Mouse (Mus musculus) hindbrain, embryonic 16.5 days (tissue): ENCODE results near the gene Lelp1. TPM values are rescaled to one million over a fixed set of nuclear protein-coding genes. Genes with fewer than 3 reads are reported as not detected.

ENCODE experiments used
- ATAC-seq: fragments of 200-750 bp; cut with Nextera tagmentation; 2 replicates; pipeline ENCODE4 v1.8.0; 2017; ENCODE audit warnings: moderate TSS enrichment, moderate library complexity
- H3K27ac ChIP-seq: fragments of 300-500 bp; sonication (generic); 2 replicates; pipeline ENCODE4 v1.5.1; 2014; ENCODE audit warnings: low read depth, mild to moderate bottlenecking, control low read depth, low read length, moderate library complexity
- H3K27me3 ChIP-seq: fragments of 300-500 bp; sonication (generic); replicated peaks from 2 replicates; pipeline ENCODE4 v1.6.1; 2014; ENCODE audit warnings: low read length; ENCODE audit not compliant: control insufficient read depth, insufficient read depth
- H3K36me3 ChIP-seq: fragments of 300-500 bp; sonication (generic); 2 replicates; pipeline ENCODE4 v1.6.1; 2014; ENCODE audit warnings: mild to moderate bottlenecking, low read length, moderate library complexity, mixed read lengths; ENCODE audit not compliant: control insufficient read depth, insufficient read depth
- H3K4me1 ChIP-seq: fragments of 300-500 bp; sonication (generic); 2 replicates; pipeline ENCODE4 v1.6.1; 2014; ENCODE audit warnings: low read depth, low read length; ENCODE audit not compliant: control insufficient read depth, insufficient read depth
- H3K4me2 ChIP-seq: fragments of 300-500 bp; sonication (generic); 2 replicates; pipeline ENCODE4 v1.6.1; 2014; ENCODE audit warnings: mild to moderate bottlenecking, low read length, control low read depth, moderate library complexity
- H3K4me3 ChIP-seq: fragments of 300-500 bp; sonication (generic); 2 replicates; pipeline ENCODE4 v1.5.1; 2014; ENCODE audit warnings: mild to moderate bottlenecking, low read length, control low read depth, moderate library complexity
- H3K9ac ChIP-seq: fragments of 300-500 bp; sonication (generic); 2 replicates; pipeline ENCODE4 v1.6.1; 2014; ENCODE audit warnings: low read depth, mild to moderate bottlenecking, control low read depth, low read length, moderate library complexity
- H3K9me3 ChIP-seq: fragments of 300-500 bp; sonication (generic); 2 replicates; pipeline ENCODE4 v1.6.1; 2014; ENCODE audit warnings: mild to moderate bottlenecking, low read length, moderate library complexity; ENCODE audit not compliant: control insufficient read depth
- WGBS: fragments of 180-500 bp; shearing (Covaris S2); extraction: QIAGEN DNeasy Blood & Tissue Kit; methylation state at CpG from one replicate; pipeline ENCODE4 v1.1.7; 2014; 5-methylcytosine and 5-hydroxymethylcytosine counted together
- polyA plus RNA-seq: library from polyadenylated mRNA; unstranded; fragments of >200 nt; fragmentation: Nextera tagmentation; extraction: Ambion mirVana; gene quantifications from 2 replicates; pipeline ENCODE4 v1.2.1, GENCODE M21; 2015

Lelp1 gene
- polyA plus RNA-seq, 1 experiment from 2014 or later = not detected

DNA sequence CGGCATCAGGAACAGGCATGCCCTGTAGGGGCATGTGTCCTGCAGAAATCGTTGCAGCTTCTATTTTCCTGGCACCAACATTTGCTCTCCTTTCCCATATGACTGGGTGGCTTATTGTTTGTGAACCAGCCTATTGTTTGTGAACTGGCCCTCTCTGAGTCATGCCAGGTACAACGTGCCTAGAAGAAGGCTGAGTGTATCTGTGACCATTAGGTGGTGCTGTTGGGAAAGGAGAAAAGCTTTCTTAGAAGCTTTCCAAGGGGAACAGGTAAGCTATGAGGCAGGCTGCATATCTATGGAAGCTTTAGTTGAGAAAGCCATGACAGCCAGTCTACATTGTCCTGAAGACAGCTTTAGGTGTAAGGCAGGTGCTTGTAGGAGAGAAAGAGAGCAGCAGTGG lies 24.6 kb downstream of the Lelp1 start:
- no peaks in the 10 kb centered on the region for H3K9me3 ChIP-seq
- no peaks in the 10 kb centered on the region for H3K27me3 ChIP-seq
- no peak overlapping the region for H3K4me3 ChIP-seq
- 34% methylated on average over 3 of the region's 3 CpGs for WGBS
- 0 out of 2 replicates have a peak, but pooled peaks have one; percentile 69 for ATAC-seq
- H3K4me1 ChIP-seq = no peaks in the 10 kb centered on the region
- no peaks in the 10 kb centered on the region for H3K36me3 ChIP-seq
- no peak overlapping the region for H3K4me2 ChIP-seq
- H3K27ac ChIP-seq = no peak overlapping the region
- H3K9ac ChIP-seq = no peak overlapping the region

DNA sequence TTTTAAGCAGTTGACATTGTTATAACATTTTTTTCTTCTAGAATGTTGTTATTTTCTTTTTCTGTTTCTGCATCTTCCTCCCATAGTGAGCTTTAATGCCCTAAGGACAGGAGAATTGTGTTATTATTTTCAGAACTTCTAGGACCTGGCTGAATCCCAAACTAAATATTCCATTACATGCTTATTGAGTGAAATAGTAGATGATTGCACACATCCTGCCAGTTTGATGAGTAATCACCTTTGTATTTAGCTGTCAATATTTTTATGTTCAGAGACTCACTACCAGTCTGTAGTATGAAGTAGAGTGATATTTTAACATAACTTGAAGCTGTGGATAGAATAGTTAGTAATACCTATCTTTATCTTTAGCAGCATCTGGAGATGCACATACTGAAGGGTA lies 31.0 kb downstream of the Lelp1 start:
- Histone ChIP-seq H3K4me3 (no peak overlapping the region), H3K4me1 (no peaks in the 10 kb centered on the region), H3K36me3 (no peaks in the 10 kb centered on the region), H3K9ac (no peak overlapping the region), H3K9me3 (no peaks in the 10 kb centered on the region), H3K27ac (no peak overlapping the region), H3K27me3 (no peaks in the 10 kb centered on the region), H3K4me2 (no peak overlapping the region)
- no peak for ATAC-seq

DNA sequence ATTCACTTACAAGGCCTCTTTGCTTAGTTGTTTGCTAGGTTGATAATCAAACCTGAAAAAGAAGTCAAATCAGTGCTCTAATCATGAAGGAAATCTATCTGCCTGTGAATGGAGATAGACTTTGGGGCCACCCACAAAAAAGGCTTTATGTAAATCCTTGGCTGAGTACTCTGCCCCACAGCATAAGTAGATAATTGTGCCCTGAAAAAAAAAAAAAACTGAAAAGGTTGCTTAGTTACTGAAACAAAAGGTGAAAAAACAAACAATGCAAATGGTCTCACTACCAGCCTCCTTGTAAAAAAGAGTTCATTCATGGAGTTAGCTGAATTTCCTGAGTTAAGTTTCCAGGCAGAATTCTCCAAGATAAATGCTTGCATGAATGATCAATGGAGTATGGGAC lies 31.8 kb downstream of the Lelp1 start:
- Histone ChIP-seq H3K9me3 (no peaks in the 10 kb centered on the region), H3K36me3 (no peaks in the 10 kb centered on the region), H3K27ac (no peak overlapping the region), H3K4me2 (no peak overlapping the region), H3K9ac (no peak overlapping the region), H3K27me3 (no peaks in the 10 kb centered on the region), H3K4me3 (no peak overlapping the region), H3K4me1 (no peaks in the 10 kb centered on the region)
- no peak for ATAC-seq

DNA sequence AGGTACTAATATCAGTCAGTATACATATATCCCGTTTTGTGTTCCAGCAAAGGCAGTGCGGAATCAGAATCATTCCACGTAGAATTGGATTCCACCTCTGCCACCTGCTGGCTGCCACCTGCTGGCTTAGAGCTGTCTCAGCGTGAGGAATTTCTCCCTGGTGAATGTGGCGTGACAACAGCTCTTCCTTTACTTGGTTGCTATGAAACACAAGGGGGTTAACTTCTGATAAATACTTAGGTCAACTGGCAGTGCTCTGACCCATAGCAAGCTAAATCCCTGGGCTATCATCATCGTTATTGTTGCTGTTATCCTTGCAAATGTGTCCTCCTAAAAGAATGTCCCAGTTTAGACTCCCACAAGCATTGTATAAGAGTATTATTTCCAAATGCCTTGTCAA lies 36.0 kb downstream of the Lelp1 start:
- no peaks in the 10 kb centered on the region for H3K36me3 ChIP-seq
- H3K27ac ChIP-seq = no peak overlapping the region
- no peaks in the 10 kb centered on the region for H3K27me3 ChIP-seq
- H3K9me3 ChIP-seq = no peaks in the 10 kb centered on the region
- WGBS = 4% methylated on average over 6 of the region's 6 CpGs
- no peak overlapping the region for H3K4me3 ChIP-seq
- peak; percentile 82 for ATAC-seq
- no peaks in the 10 kb centered on the region for H3K4me1 ChIP-seq
- no peak overlapping the region for H3K4me2 ChIP-seq
- no peak overlapping the region for H3K9ac ChIP-seq

Other genes with a start within 250 kb of the Lelp1 start
- not detected in 2 replicates for gene Pglyrp3, start 128.2 kb downstream of the Lelp1 start, polyA plus RNA-seq
- 6.7 and 7.9 TPM in 2 replicates for gene Lor, start 59.6 kb downstream of the Lelp1 start, polyA plus RNA-seq
- not detected in 2 replicates for gene Prr9, start 18.8 kb downstream of the Lelp1 start, polyA plus RNA-seq
- not detected in 2 replicates for gene Sprr2a1, start 73.1 kb upstream of the Lelp1 start, polyA plus RNA-seq
- gene Sprr2a2, start 73.2 kb upstream of the Lelp1 start, polyA plus RNA-seq = 0.23 TPM in 1 of 2 replicates, not detected in the other
- gene Sprr2a3, start 142.7 kb upstream of the Lelp1 start, polyA plus RNA-seq = not detected in 2 replicates
- 0.97 TPM in 1 of 2 replicates, not detected in the other for gene Sprr2b, start 173.9 kb upstream of the Lelp1 start, polyA plus RNA-seq
- not detected in 2 replicates for gene Sprr2d, start 196.4 kb upstream of the Lelp1 start, polyA plus RNA-seq
- gene Sprr2e, start 209.4 kb upstream of the Lelp1 start, polyA plus RNA-seq = not detected in 2 replicates
- gene Sprr2f, start 222.4 kb upstream of the Lelp1 start, polyA plus RNA-seq = not detected in 2 replicates
- gene Sprr2h, start 242.9 kb upstream of the Lelp1 start, polyA plus RNA-seq = not detected in 2 replicates